Mouse (Mus musculus): ENCODE measurements around the gene Rps3a1.
"Not testable (repeated sequence)": the region's sequence is repeated elsewhere in the genome, so short reads cannot be mapped to it uniquely, and the experiment has no call there.

Gene Rps3a1

DNA sequence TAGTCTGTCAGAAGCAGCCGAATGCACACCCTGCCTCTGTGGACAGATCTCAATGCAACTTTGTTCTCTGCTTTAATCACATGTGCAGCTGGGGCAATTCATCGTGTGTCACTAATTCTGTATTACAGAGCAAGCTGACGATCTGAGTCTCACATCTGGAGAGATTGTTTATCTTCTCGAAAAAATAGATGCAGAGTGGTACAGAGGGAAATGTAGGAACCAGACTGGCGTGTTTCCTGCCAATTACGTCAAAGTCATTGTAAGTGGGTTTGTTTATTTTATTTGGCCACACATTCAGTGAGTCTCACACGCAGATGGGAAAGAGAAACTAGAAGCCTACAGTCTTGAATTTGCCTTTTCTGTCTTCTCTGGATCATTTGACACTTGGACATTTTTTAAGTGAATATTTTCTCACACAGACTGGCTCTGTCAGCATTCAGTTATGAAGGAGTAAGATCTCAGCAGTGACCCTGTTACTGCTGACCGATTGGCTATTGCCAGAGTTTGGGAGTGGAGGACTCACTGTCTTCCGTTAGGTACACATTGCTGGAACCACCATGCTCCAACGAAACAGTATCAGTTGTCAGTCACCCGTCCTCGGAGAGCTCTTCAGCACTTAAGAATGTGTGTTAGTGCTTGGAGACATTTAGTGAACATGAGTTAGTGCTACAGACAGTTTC, 27.7 kb downstream of the Rps3a1 start:
- DNase-seq: no peak

DNA sequence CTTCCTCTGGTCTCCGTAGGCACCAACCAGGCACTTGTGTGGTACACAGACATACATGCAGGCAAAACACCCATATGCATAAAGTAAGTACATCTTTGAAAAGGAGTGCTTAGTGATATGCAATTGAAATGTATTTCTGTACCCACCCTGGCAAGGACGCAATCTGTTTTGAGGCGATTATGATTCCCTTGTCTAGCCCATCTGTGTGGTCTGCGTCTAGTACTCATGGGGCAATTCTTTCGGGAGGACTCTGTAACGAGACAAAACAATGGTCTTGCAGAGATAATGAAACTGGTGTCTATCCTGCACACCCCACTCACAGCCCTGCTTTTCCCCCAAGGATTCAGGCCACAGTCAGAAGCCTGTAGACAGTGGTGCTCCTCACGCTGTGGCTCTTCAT, 29.7 kb downstream of the Rps3a1 start:
- no peak for DNase-seq

DNA sequence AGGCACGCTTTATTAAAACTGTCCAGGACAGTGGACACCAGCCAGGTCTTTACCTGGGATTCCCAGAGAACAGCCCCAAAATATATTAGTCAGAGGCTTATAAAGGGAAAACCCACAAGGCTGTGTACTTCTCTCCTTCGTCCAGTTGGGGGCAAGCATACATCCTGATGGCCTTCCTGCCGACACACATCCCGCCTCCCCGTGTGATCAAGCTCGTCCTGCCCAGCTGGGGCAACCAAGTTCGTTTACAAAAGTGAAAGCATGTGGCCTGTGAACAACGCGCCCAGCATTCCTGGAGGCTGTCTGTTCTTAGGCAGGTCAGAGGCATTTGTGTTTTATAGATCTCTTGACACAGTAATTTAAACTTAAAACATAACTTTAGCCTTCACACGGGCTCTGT, 32.4 kb downstream of the Rps3a1 start:
- DNase-seq: peak in 1 of 2 experiments; percentile 10

DNA sequence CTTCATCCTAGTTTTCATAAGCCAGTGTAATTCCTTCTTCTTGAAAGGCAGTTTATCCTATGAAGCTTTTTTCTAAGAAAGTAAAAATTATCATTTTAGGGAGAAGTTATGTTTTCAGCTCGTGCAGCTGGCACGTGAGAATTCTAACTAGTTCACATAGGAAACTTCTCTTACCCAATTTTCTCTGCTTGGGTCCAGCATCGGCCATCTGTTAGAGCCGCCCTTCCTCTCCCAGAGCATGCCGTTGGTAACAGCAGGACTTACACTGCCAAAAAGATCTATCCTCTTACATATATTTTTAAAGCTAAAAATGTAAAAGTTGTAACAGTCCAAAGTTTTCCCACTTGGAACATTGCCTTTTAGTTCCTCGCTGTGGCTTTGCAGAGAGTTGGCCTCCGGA, 33.4 kb downstream of the Rps3a1 start:
- DNase-seq: no peak

DNA sequence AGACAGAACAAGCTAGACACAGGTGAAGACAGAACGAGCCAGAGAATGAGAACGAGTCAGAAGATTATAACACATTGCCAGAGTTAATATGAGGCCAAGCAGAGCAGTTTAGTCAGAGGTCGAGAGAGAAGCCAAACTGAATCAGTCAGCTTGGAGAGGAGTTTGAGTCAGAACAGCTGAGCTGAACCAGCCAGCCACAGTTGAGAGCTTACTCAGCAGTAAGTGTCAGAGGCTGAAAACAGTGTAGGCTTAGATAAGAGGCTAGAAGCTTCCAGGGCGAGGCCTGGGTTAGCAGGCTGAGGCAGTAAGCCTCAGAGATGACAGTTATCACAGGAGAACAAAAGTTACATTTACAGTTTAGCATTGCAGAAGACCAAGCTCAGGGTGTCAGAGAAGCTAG, 33.9 kb downstream of the Rps3a1 start:
- no peak for DNase-seq

DNA sequence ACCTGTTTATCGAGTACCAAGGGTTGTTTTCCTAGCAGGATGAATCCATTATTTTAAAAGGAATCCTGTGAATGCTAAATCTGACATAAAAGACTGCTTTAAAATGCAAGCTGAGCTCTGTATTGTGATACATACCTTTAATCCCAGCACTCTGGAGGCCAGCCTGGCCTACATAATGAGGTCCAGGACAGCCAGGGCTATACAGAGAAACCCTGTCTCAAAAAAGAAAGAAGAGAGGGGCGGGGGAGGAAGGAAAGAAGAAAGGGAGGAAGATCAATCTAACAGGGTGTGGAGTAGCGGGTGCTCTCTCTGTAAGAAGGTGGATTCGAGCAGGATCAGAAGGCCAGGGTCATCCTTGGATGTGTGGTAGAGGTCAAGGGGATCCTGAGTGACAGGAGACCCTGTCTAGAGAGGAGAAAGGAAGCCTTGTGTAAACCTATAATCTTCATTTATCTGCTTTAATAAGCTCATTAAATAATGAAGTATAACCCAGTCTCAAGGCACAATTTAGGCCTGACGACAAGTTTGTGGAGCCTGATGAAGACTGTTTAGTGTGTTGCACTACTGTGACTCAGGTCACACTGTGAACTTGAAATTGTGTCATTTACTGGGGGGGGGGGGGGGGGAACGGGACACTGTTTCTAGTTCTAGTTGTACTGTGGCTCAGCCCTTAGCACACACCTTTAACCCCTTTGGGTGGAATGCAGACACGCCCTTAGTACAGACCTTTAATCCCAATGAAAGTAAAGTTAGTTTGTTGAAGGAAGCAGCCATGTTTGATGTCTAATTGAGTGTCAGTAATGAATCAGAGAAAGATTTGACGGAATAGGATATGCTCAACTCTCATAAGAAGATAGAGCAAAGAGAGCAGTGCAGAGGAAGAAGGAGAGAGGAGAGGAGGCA, 34.6 kb downstream of the Rps3a1 start:
- no peak for DNase-seq

DNA sequence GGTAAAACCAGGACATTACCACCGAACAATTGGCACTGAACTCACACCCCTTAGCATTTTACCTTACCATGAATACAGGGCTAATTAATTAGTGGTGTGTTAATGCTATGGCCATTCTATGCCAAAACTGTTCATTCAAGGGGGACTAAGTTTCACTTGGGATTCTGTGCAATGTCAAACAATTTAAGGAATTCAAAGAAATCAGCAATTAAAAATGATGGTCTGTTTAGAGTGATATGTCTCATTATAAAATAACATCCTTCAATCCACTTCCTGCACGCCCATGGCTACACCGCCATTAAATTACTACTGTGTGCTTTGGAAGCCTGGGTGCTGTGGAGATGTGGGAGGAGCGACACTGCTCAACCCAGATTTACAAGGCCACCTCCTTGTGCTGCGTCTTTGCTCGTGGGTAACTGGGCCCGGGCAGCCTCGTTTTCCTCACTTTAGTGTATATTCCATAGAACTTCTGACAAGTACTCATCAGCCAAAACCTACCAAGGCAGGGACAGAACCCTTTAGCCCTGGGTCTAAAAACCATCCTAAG, 36.3 kb downstream of the Rps3a1 start:
- no peak for DNase-seq

DNA sequence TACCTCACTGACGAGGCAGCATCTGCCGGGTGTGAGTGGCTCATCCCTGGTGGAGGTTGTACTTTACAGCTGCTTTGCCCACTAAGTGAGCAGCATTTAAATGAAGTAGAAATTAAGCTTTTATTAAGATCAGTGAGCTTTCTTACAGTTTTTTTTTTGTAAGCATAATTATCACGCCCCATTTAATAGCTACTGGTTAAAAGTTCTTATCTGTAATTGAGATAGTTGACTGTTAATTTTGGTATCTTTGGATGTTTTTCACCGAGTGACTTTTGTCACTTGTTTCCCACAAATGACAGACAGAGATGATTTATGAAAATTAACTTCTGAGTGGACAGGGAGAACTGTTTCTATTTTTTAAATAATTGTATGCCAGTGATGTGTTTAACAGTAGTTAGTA, 37.6 kb downstream of the Rps3a1 start:
- DNase-seq: no peak

DNA sequence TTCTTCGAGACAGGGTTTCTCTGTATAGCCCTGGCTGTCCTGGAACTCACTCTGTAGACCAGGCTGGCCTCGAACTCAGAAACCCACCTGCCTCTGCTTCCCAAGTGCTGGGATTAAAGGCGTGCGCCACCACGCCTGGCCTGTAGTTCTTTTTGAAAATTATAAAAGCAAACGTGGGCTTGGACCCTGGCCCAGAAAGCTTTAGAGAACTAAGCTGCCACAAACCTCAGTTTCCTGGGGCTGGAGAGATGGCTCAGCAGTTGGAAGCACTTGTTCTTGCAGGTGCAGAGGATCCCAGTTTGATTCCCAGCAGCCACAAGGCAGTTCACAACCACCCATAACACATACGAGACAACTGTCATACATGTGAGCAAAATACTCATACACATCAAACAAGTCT, 38.1 kb downstream of the Rps3a1 start:
- DNase-seq: not testable (repeated sequence)

DNA sequence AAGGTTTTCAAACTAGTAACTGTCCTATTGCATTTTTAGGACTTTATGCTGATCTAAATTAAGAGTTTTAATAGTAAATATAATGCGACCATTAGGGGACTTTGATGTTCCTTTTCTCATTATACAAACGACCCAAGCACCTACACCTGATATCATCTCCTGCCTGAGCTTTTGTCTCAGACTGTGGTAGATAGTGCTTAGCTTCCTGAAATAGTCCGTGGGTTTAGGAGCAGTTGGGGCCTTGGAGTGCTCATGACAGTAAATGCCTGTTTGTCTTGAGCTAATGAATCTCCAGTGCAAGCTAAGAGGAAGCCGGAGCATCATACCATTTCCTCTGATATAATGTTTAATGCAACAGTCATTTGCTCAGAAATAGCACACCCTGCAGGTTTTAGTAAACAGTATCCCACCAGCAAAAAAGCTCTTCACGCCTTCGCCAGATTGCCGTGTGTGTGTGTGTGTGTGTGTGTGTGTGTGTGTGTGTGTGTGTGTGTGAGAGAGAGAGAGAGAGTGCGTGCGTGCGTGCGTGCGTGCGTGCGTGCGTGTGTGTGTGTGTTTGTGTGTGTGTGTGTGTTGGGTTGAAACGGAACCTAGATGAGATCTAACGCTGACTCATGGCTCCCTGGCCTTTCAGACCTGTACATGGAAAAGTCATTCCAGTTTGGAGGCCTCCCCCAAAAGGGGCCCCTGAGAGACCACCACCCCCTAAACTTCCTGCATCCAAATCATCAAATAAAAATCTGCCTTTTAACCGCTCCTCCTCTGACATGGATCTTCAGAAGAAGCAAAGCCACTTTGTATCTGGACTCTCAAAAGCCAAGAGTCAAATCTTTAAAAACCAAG, 38.8 kb downstream of the Rps3a1 start:
- DNase-seq: no peak

DNA sequence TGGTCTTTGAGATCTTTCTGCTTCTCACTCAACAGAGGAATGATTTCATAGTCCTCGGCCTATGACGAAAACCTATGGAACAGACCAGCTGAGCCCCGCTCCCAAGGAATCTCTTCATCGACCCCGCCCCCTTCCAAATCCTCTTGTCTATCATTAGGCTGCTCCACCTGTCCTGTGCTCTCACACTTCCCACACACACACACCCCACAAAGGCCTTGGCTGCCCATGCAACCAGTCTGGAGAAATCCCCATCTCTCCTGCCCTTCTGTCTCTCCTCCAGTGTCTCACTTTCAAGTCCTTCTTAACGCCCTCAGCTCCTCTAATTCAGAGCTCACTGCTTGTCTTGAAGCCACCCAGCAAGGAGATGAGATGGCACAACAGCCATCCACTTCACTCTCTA, 40.5 kb downstream of the Rps3a1 start:
- DNase-seq: no peak

DNA sequence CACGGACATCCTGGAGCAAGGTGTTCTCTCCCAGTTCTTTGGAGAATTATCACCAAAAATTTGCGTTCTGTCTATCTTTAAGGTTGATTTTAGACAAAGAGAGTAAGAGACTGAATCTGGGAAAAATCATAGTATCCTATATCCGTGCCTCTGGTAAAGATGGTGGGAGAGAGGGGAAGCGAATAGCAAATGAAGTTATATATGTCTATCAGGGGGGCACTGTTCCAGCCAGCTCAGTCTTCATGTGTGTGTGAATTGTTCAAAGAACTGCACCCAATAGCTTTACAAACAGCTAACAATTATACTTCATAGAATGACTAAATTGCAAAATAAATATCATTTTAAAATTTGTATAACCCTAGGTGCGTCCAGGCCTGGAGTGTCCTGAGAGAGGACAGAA, 48.6 kb downstream of the Rps3a1 start:
- no peak for DNase-seq

DNA sequence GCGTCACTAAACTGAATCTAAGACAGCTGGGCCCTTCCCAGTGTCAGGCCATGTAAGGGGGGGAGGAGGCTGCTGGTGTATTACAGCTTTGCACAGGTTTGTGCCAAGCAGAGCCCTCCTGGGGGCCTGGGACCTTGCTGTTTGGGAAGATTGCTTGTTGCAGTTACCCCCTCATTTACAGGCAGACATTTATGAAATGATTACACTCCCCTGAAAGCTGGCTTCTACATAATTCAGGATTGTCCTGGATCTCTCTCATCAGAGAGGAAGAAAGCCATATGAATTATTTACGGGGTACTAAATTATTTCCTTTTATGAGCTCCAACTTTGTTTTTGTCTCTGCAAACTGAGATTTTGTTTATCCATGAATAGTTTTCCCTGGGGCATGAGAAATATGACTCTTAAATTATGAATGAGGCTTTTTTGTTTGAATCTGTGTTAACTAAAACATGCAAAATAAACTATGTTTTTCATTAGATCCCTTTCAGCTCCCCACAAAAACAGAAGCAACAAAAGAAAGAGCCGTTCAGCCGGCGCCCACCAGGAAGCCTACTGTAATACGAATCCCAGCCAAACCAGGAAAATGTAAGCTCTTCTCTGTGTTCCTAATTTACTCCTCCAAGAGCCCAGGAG, 49.2 kb downstream of the Rps3a1 start:
- DNase-seq: peak; percentile 60 to 72

All from cerebellum, postnatal 10 days (tissue).